ENCODE assay signal across 15 mouse cellular contexts in the genomic region with DNA sequence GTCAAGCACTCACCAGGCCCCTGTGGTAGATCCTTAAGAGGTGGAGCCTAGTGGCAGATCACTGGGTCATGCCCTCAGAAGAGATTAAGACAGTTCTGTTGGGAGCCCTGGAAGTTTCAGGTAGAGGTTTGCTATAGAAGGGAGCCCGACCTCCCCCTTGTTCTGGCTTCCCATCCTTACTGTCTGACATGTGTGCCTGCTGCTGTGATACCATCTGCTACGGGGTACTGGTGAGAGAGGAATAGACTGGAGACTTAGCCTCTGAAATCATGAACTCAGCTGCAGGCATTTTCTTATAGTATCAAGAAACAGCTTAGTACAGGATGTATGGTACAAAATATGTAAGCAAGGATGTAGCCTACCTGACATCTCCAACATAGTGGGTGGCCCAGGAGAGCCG.
"Had no signal": no experiment of that assay in that cellular context is flagged by ENCODE, and none has a peak within 500 bp of the region (broad histone marks: within the 10 kb centered on the region; RNA-seq: fewer than 3 reads in every experiment).

No protein-coding gene starts in this region.

- DNase-seq: kidney, postnatal 25 days; left cerebral cortex, postnatal 4 days; lung, embryonic 14.5 days; lung, postnatal 10 days; lung, postnatal 4 days; midbrain, embryonic 14.5 days; retina, postnatal 1 day; right cerebral cortex, postnatal 14 days; thymus, adult 2 months; thymus, postnatal 25 days had no signal

- H3K4me2 ChIP-seq: limb, embryonic 13.5 days; lung, embryonic 14.5 days; neural tube, embryonic 12.5 days; stomach, embryonic 15.5 days had no signal

- H3K9ac ChIP-seq: limb, embryonic 13.5 days; lung, embryonic 14.5 days; neural tube, embryonic 12.5 days; stomach, embryonic 15.5 days had no signal

- H3K9me3 ChIP-seq: limb, embryonic 13.5 days; midbrain, embryonic 10.5 days; neural tube, embryonic 12.5 days; stomach, embryonic 15.5 days had no signal

- H3K36me3 ChIP-seq: stomach, embryonic 15.5 days had no signal

- H3K27ac ChIP-seq: limb, embryonic 13.5 days; midbrain, embryonic 10.5 days; neural tube, embryonic 12.5 days; stomach, embryonic 15.5 days had no signal

- H3K4me3 ChIP-seq: limb, embryonic 13.5 days; midbrain, embryonic 10.5 days; myocyte; neural tube, embryonic 12.5 days; stomach, embryonic 15.5 days had no signal
